Mouse (Mus musculus) embryonic fibroblast, embryonic 13.5 days (primary cell): ENCODE measurements around the gene Unk.

Experiments used
- CTCF ChIP-seq: IDR thresholded peaks from 2 replicates; pipeline ENCODE4 v1.5.1; 2011; ENCODE audit warnings: mild to moderate bottlenecking, control low read depth, low read length, moderate library complexity, borderline replicate concordance; ENCODE audit not compliant: insufficient read depth
- POLR2A ChIP-seq: IDR thresholded peaks from 2 replicates; pipeline ENCODE4 v1.6.1; 2011; ENCODE audit warnings: low read depth, mild to moderate bottlenecking, control low read depth, low read length, moderate library complexity

GRCm38 (mm10) chr11:116106154-116106962, 76.2 kb downstream of the Unk start:
- TF ChIP-seq POLR2A (no peak), CTCF (no peak)
